Mouse (Mus musculus) forebrain, embryonic 12.5 days (tissue): ENCODE measurements around the gene Slit1. TPM values are rescaled to one million over a fixed set of nuclear protein-coding genes. Genes with fewer than 3 reads are reported as not detected.

ENCODE experiments used
- ATAC-seq: fragments of 200-750 bp; cut with Nextera tagmentation; 2 replicates; pipeline ENCODE4 v1.8.0; 2017; ENCODE audit warnings: moderate TSS enrichment; ENCODE audit not compliant: low FRiP score
- H3K27ac ChIP-seq: fragments of 300-500 bp; sonication (generic); 2 replicates; pipeline ENCODE4 v1.5.1; 2016; ENCODE audit warnings: mild to moderate bottlenecking
- H3K27me3 ChIP-seq: fragments of 300-500 bp; sonication (generic); 2 replicates; pipeline ENCODE4 v1.6.1; 2016; ENCODE audit warnings: mild to moderate bottlenecking
- H3K36me3 ChIP-seq: fragments of 300-500 bp; sonication (generic); replicated peaks from 2 replicates; pipeline ENCODE4 v1.6.1; 2016; ENCODE audit warnings: mild to moderate bottlenecking
- H3K4me1 ChIP-seq: fragments of 300-500 bp; sonication (generic); 2 replicates; pipeline ENCODE4 v1.6.1; 2016
- H3K4me2 ChIP-seq: fragments of 300-500 bp; sonication (generic); 2 replicates; pipeline ENCODE4 v1.6.1; 2016; ENCODE audit warnings: mild to moderate bottlenecking, moderate library complexity
- H3K4me3 ChIP-seq: fragments of 300-500 bp; sonication (generic); replicated peaks from 2 replicates; pipeline ENCODE4 v1.5.1; 2016; ENCODE audit warnings: mild to moderate bottlenecking
- H3K9ac ChIP-seq: fragments of 300-500 bp; sonication (generic); 2 replicates; pipeline ENCODE4 v1.6.1; 2016; ENCODE audit warnings: mild to moderate bottlenecking
- H3K9me3 ChIP-seq: fragments of 300-500 bp; sonication (generic); 2 replicates; pipeline ENCODE4 v1.6.1; 2016
- WGBS: fragments of 180-500 bp; shearing (Covaris S2); methylation state at CpG from one replicate; pipeline ENCODE4 v1.1.7; 2016; 5-methylcytosine and 5-hydroxymethylcytosine counted together
- polyA plus RNA-seq: library from polyadenylated mRNA; unstranded; fragments of >200 nt; fragmentation: Nextera tagmentation; extraction: Ambion mirVana; gene quantifications from 2 replicates; pipeline ENCODE4 v1.2.1, GENCODE M21; 2016

Slit1 gene
- polyA plus RNA-seq, 1 experiment from 2014 or later: 11.0 TPM

DNA sequence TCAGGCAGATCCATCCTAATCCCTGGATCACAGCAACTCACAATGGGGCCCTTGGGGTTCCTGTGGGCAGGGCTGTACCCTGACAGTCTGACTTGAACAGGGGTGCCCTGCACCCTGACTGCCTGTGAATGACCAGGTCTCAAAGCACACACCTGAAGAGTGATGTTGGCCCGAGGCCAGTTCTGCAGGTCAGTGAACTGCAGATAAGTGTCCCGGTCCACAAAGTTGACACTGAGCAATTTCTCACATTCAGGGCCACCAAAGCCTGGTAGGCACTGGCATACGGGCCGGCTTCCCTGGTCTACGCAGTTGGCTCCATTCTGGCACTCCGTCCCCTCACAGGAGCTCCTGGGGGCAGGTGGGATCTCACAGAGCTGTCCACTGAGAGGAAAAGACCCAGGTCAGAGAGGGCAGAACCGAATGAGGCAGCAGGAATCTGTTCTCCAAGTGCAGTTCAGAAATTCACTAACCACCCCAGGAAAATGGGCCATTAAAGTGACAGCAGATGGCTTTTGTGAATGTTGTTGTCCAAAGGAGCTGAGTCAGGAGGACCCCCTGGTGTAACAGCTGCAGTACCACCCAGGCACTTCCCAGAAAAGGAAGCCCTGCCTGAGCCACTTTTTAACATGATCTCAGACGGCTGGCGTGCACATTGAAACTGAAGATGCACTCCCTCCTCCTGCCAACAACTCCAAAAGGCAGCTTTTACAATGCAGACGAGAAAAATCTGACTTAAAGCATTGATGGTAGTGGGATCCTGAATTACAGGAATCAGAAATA, 137.1 kb downstream of the Slit1 start:
- no peaks in the 10 kb centered on the region for H3K4me1 ChIP-seq
- H3K27me3 ChIP-seq: no peaks in the 10 kb centered on the region
- H3K27ac ChIP-seq: no peak overlapping the region
- no peak overlapping the region for H3K4me3 ChIP-seq
- no peak overlapping the region for H3K9ac ChIP-seq
- no peaks in the 10 kb centered on the region for H3K9me3 ChIP-seq
- WGBS: 79% methylated on average over 10 of the region's 10 CpGs
- no peak overlapping the region for H3K4me2 ChIP-seq
- no peak for ATAC-seq
- H3K36me3 ChIP-seq: peaks cover 5% of the 10 kb centered on the region; the same call in 1 of the 2 replicates

- WGBS: 46% methylated on average over 11 of the region's 11 CpGs
- Histone ChIP-seq H3K9ac (no peak overlapping the region), H3K4me2 (no peak overlapping the region), H3K9me3 (no peaks in the 10 kb centered on the region), H3K4me1 (0 out of 2 replicates have a peak, but pooled peaks cover 2% of the 10 kb centered on the region), H3K27me3 (no peaks in the 10 kb centered on the region), H3K27ac (no peak overlapping the region), H3K4me3 (no peak overlapping the region), H3K36me3 (no peaks in the 10 kb centered on the region; the same call in 1 of the 2 replicates)
- no peak for ATAC-seq
Observed at GRCm38 (mm10) chr19:41600647-41601046, 142.8 kb downstream of the Slit1 start.

DNA sequence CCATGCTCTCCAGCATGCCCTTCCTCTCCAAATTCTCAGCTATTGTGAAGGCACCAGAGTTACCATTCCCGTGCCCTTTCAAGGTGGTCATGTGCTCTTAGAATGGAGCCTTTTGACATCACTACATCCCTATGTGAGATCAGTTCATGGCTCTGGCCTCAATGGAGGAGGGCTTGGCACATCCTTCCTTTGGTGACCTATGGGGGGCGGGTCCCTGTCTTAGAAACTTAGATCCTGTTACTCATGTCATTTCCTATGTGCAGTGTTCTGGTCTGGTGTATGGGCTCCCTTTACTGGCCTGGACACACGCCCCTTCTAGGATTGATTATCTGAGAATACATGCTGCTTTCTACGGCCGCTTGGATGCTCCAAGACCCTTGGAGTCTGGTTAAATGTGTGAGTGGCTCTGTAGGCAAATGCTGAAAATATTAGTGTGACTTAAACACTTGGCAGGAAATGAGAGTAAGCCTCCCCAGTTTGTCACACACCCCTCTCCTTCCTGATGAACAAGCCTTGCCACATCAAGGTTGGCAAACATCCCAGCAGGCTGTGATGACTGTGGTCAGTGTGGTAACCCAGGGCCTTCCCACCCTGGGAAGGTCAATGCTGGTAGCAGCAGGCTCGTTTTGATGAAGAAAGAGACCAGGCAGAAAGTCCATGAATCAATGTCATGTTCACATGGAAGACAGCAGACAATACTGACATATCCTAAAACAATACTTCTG, 146.1 kb downstream of the Slit1 start:
- no peaks in the 10 kb centered on the region for H3K27me3 ChIP-seq
- no peak overlapping the region for H3K4me3 ChIP-seq
- no peaks in the 10 kb centered on the region for H3K9me3 ChIP-seq
- H3K36me3 ChIP-seq: no peaks in the 10 kb centered on the region; the same call in 1 of the 2 replicates
- no peak overlapping the region for H3K27ac ChIP-seq
- H3K9ac ChIP-seq: no peak overlapping the region
- ATAC-seq: no peak
- H3K4me1 ChIP-seq: 0 out of 2 replicates have a peak, but pooled peaks cover 2% of the 10 kb centered on the region
- WGBS: 83% methylated on average over 6 of the region's 6 CpGs
- H3K4me2 ChIP-seq: no peak overlapping the region

DNA sequence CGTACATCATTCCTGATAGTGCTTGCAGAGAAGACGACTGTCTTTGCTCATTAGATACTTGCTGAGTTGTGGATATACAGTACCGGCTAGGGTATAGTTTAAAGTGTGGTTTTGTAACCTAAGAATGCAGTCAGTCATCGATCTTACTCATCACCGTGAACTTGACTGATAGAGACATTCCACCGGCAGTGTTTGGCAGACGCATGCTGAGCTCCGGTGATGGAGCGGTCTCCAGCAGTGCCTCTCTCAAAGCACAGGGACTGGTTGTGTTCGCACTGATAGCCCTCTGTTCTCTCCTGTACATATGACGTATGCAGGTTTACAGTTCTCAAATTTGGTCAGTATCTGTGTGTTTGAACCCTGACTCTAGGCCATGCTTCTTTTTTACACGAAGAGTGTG, 151.7 kb downstream of the Slit1 start:
- Histone ChIP-seq H3K4me2 (no peak overlapping the region), H3K4me3 (no peak overlapping the region), H3K9me3 (no peaks in the 10 kb centered on the region), H3K36me3 (no peaks in the 10 kb centered on the region), H3K27me3 (no peaks in the 10 kb centered on the region), H3K4me1 (no peaks in the 10 kb centered on the region), H3K27ac (no peak overlapping the region), H3K9ac (no peak overlapping the region)
- ATAC-seq: no peak
- WGBS: 89% methylated on average over 12 of the region's 12 CpGs

GRCm38 (mm10) chr19:41589681-41590080, 153.8 kb downstream of the Slit1 start:
- H3K4me1 ChIP-seq: no peaks in the 10 kb centered on the region
- no peaks in the 10 kb centered on the region for H3K9me3 ChIP-seq
- H3K9ac ChIP-seq: no peak overlapping the region
- H3K27ac ChIP-seq: no peak overlapping the region
- no peak for ATAC-seq
- H3K4me3 ChIP-seq: no peak overlapping the region
- H3K4me2 ChIP-seq: no peak overlapping the region
- peaks cover 18% of the 10 kb centered on the region for H3K36me3 ChIP-seq
- no peaks in the 10 kb centered on the region for H3K27me3 ChIP-seq
- 94% methylated on average over 8 of the region's 8 CpGs for WGBS

- Histone ChIP-seq H3K4me2 (no peak overlapping the region), H3K9me3 (no peaks in the 10 kb centered on the region), H3K4me3 (no peak overlapping the region), H3K27me3 (no peaks in the 10 kb centered on the region), H3K36me3 (peaks cover 24% of the 10 kb centered on the region), H3K9ac (no peak overlapping the region), H3K4me1 (no peaks in the 10 kb centered on the region), H3K27ac (no peak overlapping the region)
- ATAC-seq: no peak
- WGBS: 88% methylated on average over 7 of the region's 7 CpGs
Observed at GRCm38 (mm10) chr19:41589026-41589425, 154.4 kb downstream of the Slit1 start.

GRCm38 (mm10) chr19:41587431-41588222, 155.8 kb downstream of the Slit1 start:
- H3K27ac ChIP-seq: no peak overlapping the region
- no peaks in the 10 kb centered on the region for H3K9me3 ChIP-seq
- H3K36me3 ChIP-seq: peaks cover 38% of the 10 kb centered on the region
- no peaks in the 10 kb centered on the region for H3K27me3 ChIP-seq
- no peak overlapping the region for H3K4me2 ChIP-seq
- no peak for ATAC-seq
- no peak overlapping the region for H3K4me3 ChIP-seq
- no peaks in the 10 kb centered on the region for H3K4me1 ChIP-seq
- WGBS: 90% methylated on average over 20 of the region's 20 CpGs
- no peak overlapping the region for H3K9ac ChIP-seq

DNA sequence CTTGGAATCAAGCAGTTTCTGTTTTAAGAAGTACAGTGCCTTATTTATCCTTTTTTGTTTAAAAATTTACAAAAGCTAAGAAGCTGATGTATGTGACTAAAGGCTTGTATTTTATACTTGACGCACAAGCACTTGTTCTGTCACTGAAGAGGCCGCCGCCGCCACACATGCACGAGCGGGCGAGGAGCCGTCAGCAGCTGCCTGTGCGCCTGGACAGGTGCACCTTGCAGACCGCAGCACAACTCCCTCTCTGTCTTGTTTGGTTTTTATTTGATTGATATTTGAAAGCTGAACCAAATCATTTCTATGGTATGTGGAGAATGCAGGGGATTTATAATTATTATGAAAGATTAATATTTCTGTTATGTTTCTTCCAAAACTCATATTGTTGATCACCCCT, 156.7 kb downstream of the Slit1 start:
- Histone ChIP-seq H3K9me3 (no peaks in the 10 kb centered on the region), H3K27ac (no peak overlapping the region)
- WGBS: 88% methylated on average over 10 of the region's 10 CpGs

DNA sequence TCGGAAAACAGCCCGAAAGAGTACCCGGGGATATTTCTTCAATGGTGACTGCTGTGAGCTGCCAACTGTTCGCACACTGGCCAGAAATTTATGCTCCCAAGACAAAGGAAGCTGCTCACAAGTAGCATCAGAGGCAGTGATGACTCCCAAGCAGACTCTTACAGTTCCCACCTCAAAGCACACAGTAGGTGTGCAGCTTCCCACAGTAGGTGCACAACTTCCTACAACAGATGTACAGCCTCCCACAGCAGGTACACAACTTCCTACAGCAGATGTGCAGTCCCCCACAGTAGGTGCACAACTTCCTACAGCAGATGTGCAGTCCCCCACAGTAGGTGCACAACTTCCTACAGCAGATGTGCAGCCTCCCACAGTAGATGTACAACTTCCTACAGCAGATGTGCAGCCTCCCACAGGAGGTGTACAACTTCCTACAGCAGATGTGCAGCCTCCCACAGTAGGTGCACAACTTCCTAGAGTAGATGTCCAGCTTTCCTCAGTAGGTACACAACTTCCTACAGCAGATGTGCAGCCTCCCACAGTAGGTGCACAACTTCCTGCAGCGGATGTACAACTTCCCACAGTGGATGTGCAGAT, 160.4 kb downstream of the Slit1 start:
- Histone ChIP-seq H3K9ac (no peak overlapping the region), H3K36me3 (peaks cover 50% of the 10 kb centered on the region), H3K27me3 (no peaks in the 10 kb centered on the region), H3K9me3 (no peaks in the 10 kb centered on the region), H3K4me1 (no peaks in the 10 kb centered on the region), H3K27ac (no peak overlapping the region), H3K4me2 (no peak overlapping the region), H3K4me3 (no peak overlapping the region)
- WGBS: 96% methylated on average over 5 of the region's 5 CpGs
- ATAC-seq: no peak

More for the DNA sequence above, 156.7 kb downstream of the Slit1 start:
- no peak overlapping the region for H3K9ac ChIP-seq
- H3K4me3 ChIP-seq: no peak overlapping the region
- H3K36me3 ChIP-seq: peaks cover 47% of the 10 kb centered on the region
- H3K4me1 ChIP-seq: no peaks in the 10 kb centered on the region
- ATAC-seq: no peak
- H3K27me3 ChIP-seq: no peaks in the 10 kb centered on the region
- no peak overlapping the region for H3K4me2 ChIP-seq

DNA sequence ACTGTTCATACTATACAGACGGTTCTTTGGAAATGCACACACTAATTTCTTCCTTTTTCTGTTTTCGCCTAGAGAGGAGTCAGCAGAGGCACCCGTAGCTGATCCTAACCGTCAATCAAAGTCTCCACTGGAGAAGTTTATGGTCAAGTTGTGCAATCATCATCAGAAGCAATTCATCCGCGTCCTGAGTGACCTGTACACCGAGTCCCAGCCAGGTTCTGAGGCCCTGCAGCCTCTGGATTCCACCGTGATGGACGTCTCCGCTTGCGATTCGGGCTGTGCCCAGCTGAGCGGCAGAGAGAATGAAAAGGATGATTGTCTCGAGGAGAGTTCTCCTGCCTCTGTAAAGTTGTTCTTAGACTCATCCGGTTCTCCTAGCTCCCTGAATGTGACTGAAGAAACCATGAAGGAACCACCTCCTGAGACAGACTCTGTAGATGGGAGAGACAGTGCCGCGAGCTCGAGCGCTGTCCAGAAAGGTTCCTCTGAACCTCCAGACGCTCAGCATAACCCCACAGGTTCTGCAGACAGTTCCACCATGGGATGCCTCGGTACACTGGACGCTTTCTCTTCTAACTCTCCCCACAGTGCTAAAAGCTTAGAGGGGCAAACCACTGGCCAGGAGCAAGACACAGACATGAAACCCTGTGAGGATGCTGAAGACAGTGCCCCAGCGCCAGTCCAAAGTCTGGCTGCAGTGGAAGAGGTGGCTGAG, 161.6 kb downstream of the Slit1 start, which contains the start of gene Gm340:
TSS of gene Gm340 (plus strand) at position 665 of the 715 bp plus-strand sequence.
- H3K4me1 ChIP-seq: no peaks in the 10 kb centered on the region
- no peaks in the 10 kb centered on the region for H3K9me3 ChIP-seq
- 91% methylated on average over 23 of the region's 23 CpGs for WGBS
- no peak for ATAC-seq
- H3K4me2 ChIP-seq: no peak within 1 kb of the TSS
- no peak within 1 kb of the TSS for H3K4me3 ChIP-seq
- H3K9ac ChIP-seq: no peak within 1 kb of the TSS
- peaks cover 50% of the 10 kb centered on the region for H3K36me3 ChIP-seq
- H3K27ac ChIP-seq: no peak within 1 kb of the TSS
- H3K27me3 ChIP-seq: no peaks in the 10 kb centered on the region

GRCm38 (mm10) chr19:41579311-41579920, 164.0 kb downstream of the Slit1 start:
- WGBS: 90% methylated on average over 4 of the region's 4 CpGs
- no peak overlapping the region for H3K4me2 ChIP-seq
- H3K4me1 ChIP-seq: no peaks in the 10 kb centered on the region
- no peak overlapping the region for H3K4me3 ChIP-seq
- no peaks in the 10 kb centered on the region for H3K9me3 ChIP-seq
- no peak for ATAC-seq
- peaks cover 30% of the 10 kb centered on the region for H3K36me3 ChIP-seq
- H3K9ac ChIP-seq: no peak overlapping the region
- H3K27ac ChIP-seq: no peak overlapping the region
- no peaks in the 10 kb centered on the region for H3K27me3 ChIP-seq
